Mouse (Mus musculus): ENCODE measurements at regions not wholly inside any gene's neighbourhood (a gene's known extent, or its start where the extent isn't known, plus 50 kb on each side); places are given as distances from the start of the nearest gene placed in this dataset.

GRCm38 (mm10) chr3:127987583-127987982, 91.5 kb upstream of the Fam241a start:
- no peak for TF ChIP-seq CTCF (IDR thresholded peaks at IDR 0.05; ENCODE audit: extremely low read depth, insufficient read depth, insufficient read length, insufficient replicate concordance)
- no peak for TF ChIP-seq POLR2A (IDR thresholded peaks at IDR 0.05; ENCODE audit: low read depth, low read length)

All from spleen, adult 2 months (tissue).